9 mouse cellular contexts compared by ENCODE assay signal in genomic region chr10:127340577-127341359, GRCm38 (mm10). TPM values are rescaled to one million over a fixed set of nuclear protein-coding genes. Genes with fewer than 3 reads are reported as not detected.
DNase-seq lines count a peak whose midpoint lies in the region; ATAC-seq and TF ChIP-seq lines count a peak whose summit lies in the region.
"Had no signal": no experiment of that assay in that cellular context is flagged by ENCODE, and none has a peak within 500 bp of the region (broad histone marks: within the 10 kb centered on the region; RNA-seq: fewer than 3 reads in every experiment).

No protein-coding gene starts in this region.

- 0 out of 2 replicates have a peak overlapping the region, but pooled peaks have one; percentile 58 for H3K9ac ChIP-seq in heart, embryonic 12.5 days
- peak overlapping the region; percentile 50 for H3K9ac ChIP-seq in MEL (ENCODE audit: control insufficient read depth, low read depth, low read length, poor library complexity, severe bottlenecking)
- 0 out of 2 replicates have a peak overlapping the region, but pooled peaks have one; percentile 61 for H3K9ac ChIP-seq in heart, embryonic 16.5 days (ENCODE audit: low read length)

- H3K4me1 ChIP-seq in heart, embryonic 12.5 days (replicated peaks): peaks cover 32% of the 10 kb centered on the region
- 0 out of 4 replicates have a peak, but pooled peaks cover 0 to 3% of the 10 kb centered on the region in 2 experiments for H3K4me1 ChIP-seq in MEL (ENCODE audit: control insufficient read depth in 1 of 2, insufficient read depth in 2 of 2, low read length in 2 of 2)
- peaks cover 26% of the 10 kb centered on the region for H3K4me1 ChIP-seq in heart, embryonic 16.5 days (ENCODE audit: control insufficient read depth, insufficient read depth, low read length)

- 1% methylated on average over 27 of the region's 27 CpGs for WGBS in heart, embryonic 12.5 days
- WGBS in heart, embryonic 16.5 days: 2% methylated on average over 27 of the region's 27 CpGs

- peak overlapping the region; percentile 92 for H3K4me2 ChIP-seq in heart, embryonic 12.5 days
- H3K4me2 ChIP-seq in heart, embryonic 16.5 days (ENCODE audit: low read depth, low read length): peak overlapping the region; percentile 98

- TF ChIP-seq RAD21 in MEL (IDR thresholded peaks at IDR 0.05; ENCODE audit: low read depth, low read length): no peak

- ATAC-seq in heart, embryonic 12.5 days (ENCODE audit: insufficient number of reproducible peaks, low FRiP score): no peak
- no peak for ATAC-seq in heart, embryonic 16.5 days (replicated peaks; ENCODE audit: extremely low read depth, insufficient read depth, low FRiP score)

- H3K9me3 ChIP-seq in heart, embryonic 12.5 days (replicated peaks): no peaks in the 10 kb centered on the region
- no peaks in the 10 kb centered on the region for H3K9me3 ChIP-seq in MEL (replicated peaks; ENCODE audit: insufficient read depth, low read length)
- H3K9me3 ChIP-seq in heart, embryonic 16.5 days (replicated peaks; ENCODE audit: control insufficient read depth, low read length): no peaks in the 10 kb centered on the region

- TF ChIP-seq EP300 in MEL (IDR thresholded peaks at IDR 0.05; ENCODE audit: low read depth in 1 of 2, low read length in 2 of 2): no peak

- no peak for TF ChIP-seq POLR2A in MEL (IDR thresholded peaks at IDR 0.05; ENCODE audit: control insufficient read depth in 1 of 2, insufficient read depth in 1 of 2, low read depth in 1 of 2, low read length in 2 of 2, poor library complexity in 1 of 2)

- H3K27me3 ChIP-seq in heart, embryonic 12.5 days (replicated peaks): peaks cover 50% of the 10 kb centered on the region
- no peaks in the 10 kb centered on the region for H3K27me3 ChIP-seq in MEL (ENCODE audit: control insufficient read depth in 1 of 2, insufficient read depth in 2 of 2, low read length in 2 of 2)
- H3K27me3 ChIP-seq in heart, embryonic 16.5 days (ENCODE audit: control insufficient read depth, insufficient read depth, low read length): peaks cover 21% of the 10 kb centered on the region

- peak overlapping the region; percentile 48 for H3K4me3 ChIP-seq in heart, embryonic 12.5 days
- peak overlapping the region; percentile 38 to 95 for H3K4me3 ChIP-seq in MEL (ENCODE audit: control insufficient read depth in 1 of 2, insufficient read depth in 1 of 2, low read depth in 2 of 2, low read length in 2 of 2)
- H3K4me3 ChIP-seq in heart, embryonic 16.5 days (ENCODE audit: low read length): peak overlapping the region; percentile 59
- H3K4me3 ChIP-seq in left cerebral cortex, adult 2 months: no peak overlapping the region

- DNase-seq in heart, postnatal 14 days: no peak
- peak; percentile 50 for DNase-seq in MEL (ENCODE audit: low read depth, low spot score)
- peak; percentile 73 for DNase-seq in mesoderm, embryonic 11.5 days (ENCODE audit: low read depth, low spot score)
- DNase-seq in left cerebral cortex, adult 2 months (ENCODE audit: extremely low spot score in 1 of 2, low spot score in 2 of 2): no peak
- no peak for DNase-seq in urinary bladder, postnatal 4 days (ENCODE audit: low spot score in 2 of 2)
- no peak for DNase-seq in right cerebral cortex, adult 2 months (ENCODE audit: low spot score in 2 of 2)

- no peaks in the 10 kb centered on the region; the same call in 1 of the 2 replicates for H3K79me2 ChIP-seq in MEL (ENCODE audit: control insufficient read depth, insufficient read depth, low read length, poor library complexity)

- H3K27ac ChIP-seq in heart, embryonic 12.5 days (ENCODE audit: poor library complexity, severe bottlenecking): no peak overlapping the region
- no peak overlapping the region for H3K27ac ChIP-seq in MEL (ENCODE audit: control insufficient read depth, low read depth, low read length)
- no peak overlapping the region for H3K27ac ChIP-seq in heart, embryonic 16.5 days (ENCODE audit: low read length)
- H3K27ac ChIP-seq in left cerebral cortex, adult 2 months: no peak overlapping the region

- intact Hi-C loops in heart, postnatal 14 days (cut with DNase I): no loop called here
- intact Hi-C loops in left cerebral cortex, adult 2 months (cut with DNase I): no loop called here

- TF ChIP-seq CTCF in MEL (IDR thresholded peaks at IDR 0.05 in 2 of 3, conservative IDR thresholded peaks at IDR 0.05 in 1 of 3; ENCODE audit: control insufficient read depth in 1 of 3, insufficient read depth in 1 of 3, low read depth in 2 of 3, low read length in 3 of 3, poor library complexity in 1 of 3, severe bottlenecking in 1 of 3): no peak
- no peak for TF ChIP-seq CTCF in left cerebral cortex, adult 2 months (IDR thresholded peaks at IDR 0.05)

- no peaks in the 10 kb centered on the region for H3K36me3 ChIP-seq in heart, embryonic 12.5 days
- peaks cover 0 to 2% of the 10 kb centered on the region in 2 experiments; a peak in 1 of 4 replicates for H3K36me3 ChIP-seq in MEL (ENCODE audit: control insufficient read depth in 1 of 2, insufficient read depth in 2 of 2, low read length in 2 of 2)
- H3K36me3 ChIP-seq in heart, embryonic 16.5 days (ENCODE audit: control insufficient read depth, insufficient read depth): no peaks in the 10 kb centered on the region

TF ChIP-seq in MEL, 35 proteins besides CTCF, POLR2A, EP300 and RAD21 (continues in another document):
- TF ChIP-seq RCOR1 (IDR thresholded peaks at IDR 0.05; ENCODE audit: low read depth, low read length) (no peak), GABPA (IDR thresholded peaks at IDR 0.05; ENCODE audit: low read depth, low read length) (no peak), TBP (IDR thresholded peaks at IDR 0.05; ENCODE audit: low read depth, low read length) (no peak), USF2 (IDR thresholded peaks at IDR 0.05; ENCODE audit: borderline replicate concordance in 1 of 2, insufficient read depth in 1 of 2, low read depth in 1 of 2, low read length in 2 of 2) (no peak), GATA1 (IDR thresholded peaks at IDR 0.05; ENCODE audit: low read depth, low read length) (no peak), MYC (IDR thresholded peaks at IDR 0.05; ENCODE audit: low read depth, low read length) (no peak), NELFE (IDR thresholded peaks at IDR 0.05; ENCODE audit: low read depth, low read length) (no peak), NRF1 (IDR thresholded peaks at IDR 0.05; ENCODE audit: insufficient read depth, low read depth, low read length, poor library complexity, severe bottlenecking) (no peak), CHD2 (IDR thresholded peaks at IDR 0.05; ENCODE audit: low read length) (no peak), ZKSCAN1 (IDR thresholded peaks at IDR 0.05; ENCODE audit: low read depth, low read length) (no peak), MXI1 (IDR thresholded peaks at IDR 0.05; ENCODE audit: low read depth, low read length) (no peak), MEF2A (IDR thresholded peaks at IDR 0.05; ENCODE audit: extremely low read depth, insufficient replicate concordance, low read depth, low read length, poor library complexity, severe bottlenecking) (no peak), ZMIZ1 (IDR thresholded peaks at IDR 0.05; ENCODE audit: low read depth, low read length) (no peak), POLR2AphosphoS2 (IDR thresholded peaks at IDR 0.05; ENCODE audit: low read length) (no peak), ELF1 (IDR thresholded peaks at IDR 0.05; ENCODE audit: low read depth, low read length) (no peak), SIN3A (IDR thresholded peaks at IDR 0.05; ENCODE audit: low read length) (no peak), UBTF (IDR thresholded peaks at IDR 0.05; ENCODE audit: borderline replicate concordance, insufficient read depth, low read depth, low read length) (no peak)

RNA-seq across cellular contexts. Expression of gene Gli1, which starts 1.0 kb away (rescaled TPM):
- polyA plus RNA-seq in heart, embryonic 12.5 days (2016; fragmentation: Nextera tagmentation; extraction: Ambion mirVana): 0.31 and 0.41 TPM in 2 replicates
- total RNA-seq in heart, postnatal 14 days (2021): 1 to 10 TPM; 1.4 to 2.4 TPM
- 1.3 and 1.4 TPM in 2 replicates for total RNA-seq in MEL (2012; rRNA removed)
- 1 to 10 TPM in 1 of 2 experiments, not detected in 1; 8.0 TPM for polyA plus RNA-seq in MEL (2012; ENCODE audit: insufficient read depth in 1 of 2, insufficient read length in 2 of 2, low read depth in 1 of 2, low replicate concordance in 2 of 2, missing spikeins in 1 of 2)
- 0.91 and 1.4 TPM in 2 replicates for polyA plus RNA-seq in heart, embryonic 16.5 days (2015; fragmentation: Nextera tagmentation; extraction: Ambion mirVana)
- 1 to 10 TPM; 3.3 to 4.5 TPM for total RNA-seq in left cerebral cortex, adult 2 months (2021)
- total RNA-seq: liver, adult 2 months had no signal

RNA-seq across cellular contexts. Expression of gene Inhbe, which starts 13.4 kb away (rescaled TPM):
- not detected in 2 replicates for polyA plus RNA-seq in heart, embryonic 12.5 days (2016; fragmentation: Nextera tagmentation; extraction: Ambion mirVana)
- total RNA-seq in heart, postnatal 14 days (2021): not detected
- not detected in 2 replicates for total RNA-seq in MEL (2012; rRNA removed)
- polyA plus RNA-seq in MEL (2012; ENCODE audit: insufficient read depth in 1 of 2, insufficient read length in 2 of 2, low read depth in 1 of 2, low replicate concordance in 2 of 2, missing spikeins in 1 of 2): under 1 TPM in 1 of 2 experiments, not detected in 1; 0.03 TPM
- polyA plus RNA-seq in heart, embryonic 16.5 days (2015; fragmentation: Nextera tagmentation; extraction: Ambion mirVana): 0.04 TPM in 1 of 2 replicates, not detected in the other
- under 1 TPM in 1 of 2 experiments, not detected in 1; 0.29 TPM for total RNA-seq in left cerebral cortex, adult 2 months (2021)

RNA-seq across cellular contexts. Expression of gene Arhgap9, which starts 19.0 kb away (rescaled TPM):
- 0.89 and 1.8 TPM in 2 replicates for polyA plus RNA-seq in heart, embryonic 12.5 days (2016; fragmentation: Nextera tagmentation; extraction: Ambion mirVana)
- total RNA-seq in heart, postnatal 14 days (2021): 1 to 10 TPM; 3.1 to 4.5 TPM
- total RNA-seq in MEL (2012; rRNA removed): 24.4 and 27.7 TPM in 2 replicates
- polyA plus RNA-seq in MEL (2012; ENCODE audit: insufficient read depth in 1 of 2, insufficient read length in 2 of 2, low read depth in 1 of 2, low replicate concordance in 2 of 2, missing spikeins in 1 of 2): 10 to 100 TPM in 1 of 2 experiments, not detected in 1; 41.1 TPM
- 7.5 and 15.9 TPM in 2 replicates for polyA plus RNA-seq in heart, embryonic 16.5 days (2015; fragmentation: Nextera tagmentation; extraction: Ambion mirVana)
- 1 to 10 TPM in 1 of 2 experiments, under 1 TPM in 1; 0.47 to 1.2 TPM for total RNA-seq in left cerebral cortex, adult 2 months (2021)

RNA-seq across cellular contexts. Expression of gene Mars, which starts 29.2 kb away (rescaled TPM):
- 107 and 110 TPM in 2 replicates for polyA plus RNA-seq in heart, embryonic 12.5 days (2016; fragmentation: Nextera tagmentation; extraction: Ambion mirVana)
- 10 to 100 TPM; 39.2 to 45.9 TPM for total RNA-seq in heart, postnatal 14 days (2021)
- 147 and 162 TPM in 2 replicates for total RNA-seq in MEL (2012; rRNA removed)
- polyA plus RNA-seq in MEL (2012; ENCODE audit: insufficient read depth in 1 of 2, insufficient read length in 2 of 2, low read depth in 1 of 2, low replicate concordance in 2 of 2, missing spikeins in 1 of 2): 100 to 1,000 TPM in 1 of 2 experiments, not detected in 1; 195 TPM
- 80.4 and 81.2 TPM in 2 replicates for polyA plus RNA-seq in heart, embryonic 16.5 days (2015; fragmentation: Nextera tagmentation; extraction: Ambion mirVana)
- 10 to 100 TPM; 55.3 to 61.5 TPM for total RNA-seq in left cerebral cortex, adult 2 months (2021)

RNA-seq across cellular contexts. Expression of gene Inhbc, which starts 29.5 kb away (rescaled TPM):
- not detected in 2 replicates for polyA plus RNA-seq in heart, embryonic 12.5 days (2016; fragmentation: Nextera tagmentation; extraction: Ambion mirVana)
- total RNA-seq in heart, postnatal 14 days (2021): not detected
- total RNA-seq in MEL (2012; rRNA removed): not detected in 2 replicates
- not detected for polyA plus RNA-seq in MEL (2012; ENCODE audit: insufficient read depth in 1 of 2, insufficient read length in 2 of 2, low read depth in 1 of 2, low replicate concordance in 2 of 2, missing spikeins in 1 of 2)
- not detected in 2 replicates for polyA plus RNA-seq in heart, embryonic 16.5 days (2015; fragmentation: Nextera tagmentation; extraction: Ambion mirVana)
- not detected for total RNA-seq in left cerebral cortex, adult 2 months (2021)

Comparison
In these comparisons a context has a peak if more than half of its experiments do, and no peak if none do; other contexts are left out.
1. DNase-seq: peak in MEL (single experiment) and mesoderm, embryonic 11.5 days (single experiment); none in heart, postnatal 14 days (0 of 2), left cerebral cortex, adult 2 months (0 of 2), urinary bladder, postnatal 4 days (0 of 2) and right cerebral cortex, adult 2 months (0 of 2).
2. Peak in every context shown above with its lines, with median percentiles within 50 percentile points of each other: H3K9ac ChIP-seq.